Mouse (Mus musculus) C2C12 (cell line): ENCODE results near the gene Frmd8.

Experiments used
- CTCF ChIP-seq: IDR thresholded peaks from one replicate; pipeline ENCODE4 v1.5.1; 2011; ENCODE audit not compliant: control insufficient read depth, insufficient read depth, insufficient read length
- MAX ChIP-seq: IDR thresholded peaks from one replicate; pipeline ENCODE4 v1.6.1; 2011; ENCODE audit warnings: mild to moderate bottlenecking, control low read depth
- MYOD1 ChIP-seq: IDR thresholded peaks from one replicate; pipeline ENCODE4 v1.6.1; 2011; ENCODE audit warnings: low read depth; ENCODE audit not compliant: control insufficient read depth, insufficient read length
- MYOG ChIP-seq: IDR thresholded peaks from one replicate; pipeline ENCODE4 v1.6.1; 2011; ENCODE audit not compliant: control insufficient read depth, insufficient read length; ENCODE audit errors: extremely low read depth

DNA sequence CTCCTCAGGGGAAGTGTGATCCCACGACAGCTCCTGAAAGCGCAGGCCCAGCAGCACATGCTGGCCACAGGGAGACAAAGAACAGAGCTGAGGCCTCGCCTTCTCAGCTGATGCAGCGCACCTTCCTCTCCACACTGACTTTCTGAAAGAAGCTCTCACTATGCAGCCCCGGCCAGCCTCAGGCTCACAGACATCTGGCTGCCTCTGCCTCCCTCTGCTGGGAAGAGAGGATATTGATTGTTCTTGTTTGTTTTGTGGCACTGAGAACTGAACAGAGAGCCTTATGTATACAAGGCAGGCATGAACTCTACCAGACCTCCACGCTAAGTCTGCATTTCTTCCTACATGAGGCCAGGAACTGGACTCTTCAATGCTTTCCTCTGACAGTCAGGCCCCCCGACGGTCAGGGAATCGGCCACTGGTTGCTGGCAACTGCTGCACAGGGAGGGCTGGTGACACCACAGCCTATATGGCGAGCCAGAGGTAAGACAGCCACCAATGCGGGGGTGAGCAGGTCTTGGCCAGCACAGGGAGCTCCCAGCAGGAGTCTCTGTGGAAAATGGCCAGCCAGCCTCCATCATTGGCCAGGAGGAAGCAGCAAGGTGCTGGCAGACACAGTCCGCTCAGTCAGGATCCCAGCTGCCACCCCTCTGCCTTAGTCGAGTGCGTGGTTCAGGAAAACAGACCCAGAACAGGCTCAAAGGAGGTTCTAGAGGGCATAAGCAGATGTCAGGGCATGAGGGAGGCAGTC, 12.6 kb downstream of the Frmd8 start:
- TF ChIP-seq CTCF (no peak), MYOD1 (no peak), MAX (no peak), MYOG (no peak)
